Mouse (Mus musculus) kidney, postnatal 36 days (tissue): ENCODE data around the gene Pi4k2a.
"Not testable (repeated sequence)": the region's sequence is repeated elsewhere in the genome, so short reads cannot be mapped to it uniquely, and the experiment has no call there.

ENCODE experiments used
- DNase-seq, 2 experiments: peaks; one replicate each; pipeline ENCODE4 v3.0.0; 2021 to 2022; ENCODE audit warnings: mixed read lengths in 2 of 2

The Pi4k2a gene

GRCm38 (mm10) chr19:42081613-42082012 is 8.7 kb upstream of the Pi4k2a start:
- DNase-seq: not testable (repeated sequence)

DNA sequence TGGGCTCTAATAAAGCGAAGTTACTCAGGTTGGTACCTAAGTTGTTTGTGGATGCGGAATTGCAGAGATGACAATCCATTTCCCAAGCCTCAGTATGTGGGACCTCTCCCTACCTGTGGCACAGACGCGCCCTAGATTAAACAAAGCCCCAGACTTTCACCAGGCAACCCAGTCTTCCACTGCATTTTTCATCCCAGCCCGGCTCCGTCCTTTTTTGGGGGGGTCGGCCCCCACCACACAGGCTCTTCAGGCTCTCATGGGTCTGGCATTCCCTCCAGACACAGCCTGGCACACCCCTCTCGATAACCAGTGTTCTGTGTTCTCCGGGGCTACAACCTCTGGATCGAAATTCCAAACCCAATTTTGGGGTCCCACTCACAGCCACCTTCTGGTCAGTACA is 4.6 kb upstream of the Pi4k2a start:
- no peak for DNase-seq

GRCm38 (mm10) chr19:42086166-42086565 is 4.1 kb upstream of the Pi4k2a start, which contains the start of gene Morn4:
TSS of gene Morn4 (minus strand) at chr19:42086357.
- DNase-seq: peak; percentile 91 to 92

DNA sequence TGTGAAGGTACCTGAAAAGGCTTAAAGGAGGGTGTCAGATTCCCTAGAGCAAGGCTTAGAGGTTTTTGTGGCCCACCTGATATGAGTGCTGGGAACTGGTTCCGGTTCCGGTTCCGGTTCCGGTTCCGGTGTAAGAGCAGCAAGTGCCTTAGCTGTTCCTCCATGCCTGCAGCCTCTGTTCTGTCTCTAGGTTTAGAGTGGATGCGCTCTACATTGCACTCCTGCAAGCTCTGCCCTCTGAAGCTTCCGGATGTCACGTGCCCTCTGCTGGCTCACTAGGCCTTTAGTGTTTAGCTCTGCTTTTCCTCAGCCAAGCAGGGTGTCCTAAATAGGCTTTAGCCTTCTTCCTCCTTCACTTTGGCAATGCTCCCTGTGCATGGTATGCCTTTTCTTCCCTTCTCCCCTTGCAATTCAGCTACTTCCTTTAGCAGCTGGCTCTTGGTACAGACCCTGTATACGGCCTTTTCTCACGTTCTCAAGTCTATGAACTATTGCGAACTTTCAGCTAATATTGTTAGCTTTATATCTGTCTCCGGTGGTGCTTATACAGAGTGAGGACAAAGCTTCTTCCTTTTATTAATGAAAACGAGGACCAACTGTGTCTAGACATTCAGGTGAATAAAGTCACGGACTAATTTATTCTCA is 1.0 kb upstream of the Pi4k2a start:
- DNase-seq: peak; percentile 77 to 79

- peak in 1 of 2 experiments; percentile 26 for DNase-seq
Observed at GRCm38 (mm10) chr19:42090637-42091141, 419 bp downstream of the Pi4k2a start.

DNA sequence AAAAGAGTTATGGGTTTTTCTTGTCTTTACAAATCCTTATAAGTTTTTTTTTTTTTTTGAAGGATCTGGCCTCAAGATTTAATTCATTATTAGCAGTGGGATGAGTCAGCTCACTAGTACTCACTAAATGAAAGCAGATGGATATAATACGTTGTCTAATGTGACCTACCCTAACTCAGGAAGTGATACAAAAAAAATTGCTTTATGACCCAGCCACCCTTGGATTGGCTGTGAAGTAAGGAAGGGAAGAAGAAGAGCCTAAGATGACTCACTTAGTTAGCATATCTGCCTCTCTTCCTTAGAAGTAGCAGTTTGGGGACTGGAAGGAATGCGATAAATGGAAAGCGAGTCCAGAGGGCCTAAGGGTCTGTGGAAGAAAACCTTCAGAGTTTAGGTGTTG is 9.1 kb downstream of the Pi4k2a start:
- no peak for DNase-seq

GRCm38 (mm10) chr19:42104681-42105080 is 14.4 kb downstream of the Pi4k2a start:
- DNase-seq: no peak

DNA sequence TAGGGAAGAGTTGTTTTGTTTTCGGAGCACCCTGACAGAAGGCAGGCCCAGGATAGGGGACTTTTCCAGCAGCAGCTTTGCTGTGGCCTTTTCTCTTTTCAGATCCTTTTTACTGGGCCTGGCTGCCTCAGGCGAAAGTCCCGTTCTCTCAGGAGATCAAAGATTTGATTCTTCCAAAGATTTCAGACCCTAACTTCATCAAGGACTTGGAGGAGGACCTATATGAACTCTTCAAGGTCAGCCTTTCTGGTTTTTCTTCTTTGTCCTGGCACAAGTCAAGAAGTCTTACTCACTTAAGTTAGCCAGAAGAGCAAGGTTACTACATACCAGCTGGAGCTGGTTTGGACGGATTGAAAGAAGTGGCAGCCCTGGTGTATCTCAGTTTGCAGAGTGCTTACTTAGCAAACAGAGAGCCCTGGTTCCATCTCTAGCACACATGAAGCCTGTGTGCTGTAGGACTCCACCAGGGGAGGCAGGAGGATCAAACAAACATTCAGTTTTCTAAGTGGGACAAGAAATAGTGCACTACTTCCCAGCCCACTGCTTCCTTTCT is 25.6 kb downstream of the Pi4k2a start:
- DNase-seq: no peak

GRCm38 (mm10) chr19:42118142-42118541 is 27.9 kb downstream of the Pi4k2a start:
- DNase-seq: no peak

DNA sequence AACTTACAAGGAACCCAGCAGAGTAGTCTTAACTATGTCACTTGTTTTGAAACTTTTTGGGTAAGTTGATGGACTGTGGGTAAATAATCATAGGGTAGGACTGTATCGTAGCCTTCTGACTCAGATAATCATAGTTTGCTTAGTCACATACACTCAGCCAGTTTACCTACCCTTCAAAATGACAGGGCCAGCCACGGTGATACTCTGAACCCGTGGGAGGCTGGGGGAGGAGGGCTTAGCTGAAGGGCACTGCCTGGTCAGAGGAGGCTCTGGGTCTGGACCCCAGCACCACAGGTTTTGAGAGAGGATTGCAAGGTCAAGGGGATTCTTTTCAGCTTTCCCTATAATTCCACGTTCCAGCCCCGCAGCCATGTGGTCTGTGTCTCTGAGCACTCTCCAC is 28.3 kb downstream of the Pi4k2a start:
- no peak for DNase-seq

GRCm38 (mm10) chr19:42120451-42120850 is 30.2 kb downstream of the Pi4k2a start:
- no peak for DNase-seq

DNA sequence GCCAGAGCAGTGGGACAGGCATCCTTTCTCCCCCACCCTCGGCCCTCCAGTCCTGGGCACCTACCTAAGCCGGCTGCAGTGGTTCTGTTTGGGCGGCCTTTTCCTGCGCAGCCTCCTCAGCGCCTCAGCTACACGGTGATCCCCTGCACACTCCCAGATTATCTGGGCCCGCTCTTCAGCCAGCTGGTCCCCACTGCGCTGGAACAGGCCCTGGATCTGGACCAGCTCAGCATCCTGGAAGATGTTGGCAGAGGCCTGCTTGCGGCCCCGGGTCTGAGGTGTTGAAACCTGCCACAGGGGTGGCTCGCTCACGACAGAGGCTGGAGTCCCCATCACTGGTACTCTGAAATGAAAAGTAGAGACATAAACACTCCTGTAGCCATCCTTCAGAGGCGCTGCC is 34.4 kb downstream of the Pi4k2a start:
- no peak for DNase-seq

- DNase-seq: no peak
Observed at GRCm38 (mm10) chr19:42125501-42126218, 35.4 kb downstream of the Pi4k2a start.

- no peak for DNase-seq
Observed at GRCm38 (mm10) chr19:42126219-42126605, 35.9 kb downstream of the Pi4k2a start.

GRCm38 (mm10) chr19:42127024-42127423 is 36.8 kb downstream of the Pi4k2a start:
- no peak for DNase-seq

DNA sequence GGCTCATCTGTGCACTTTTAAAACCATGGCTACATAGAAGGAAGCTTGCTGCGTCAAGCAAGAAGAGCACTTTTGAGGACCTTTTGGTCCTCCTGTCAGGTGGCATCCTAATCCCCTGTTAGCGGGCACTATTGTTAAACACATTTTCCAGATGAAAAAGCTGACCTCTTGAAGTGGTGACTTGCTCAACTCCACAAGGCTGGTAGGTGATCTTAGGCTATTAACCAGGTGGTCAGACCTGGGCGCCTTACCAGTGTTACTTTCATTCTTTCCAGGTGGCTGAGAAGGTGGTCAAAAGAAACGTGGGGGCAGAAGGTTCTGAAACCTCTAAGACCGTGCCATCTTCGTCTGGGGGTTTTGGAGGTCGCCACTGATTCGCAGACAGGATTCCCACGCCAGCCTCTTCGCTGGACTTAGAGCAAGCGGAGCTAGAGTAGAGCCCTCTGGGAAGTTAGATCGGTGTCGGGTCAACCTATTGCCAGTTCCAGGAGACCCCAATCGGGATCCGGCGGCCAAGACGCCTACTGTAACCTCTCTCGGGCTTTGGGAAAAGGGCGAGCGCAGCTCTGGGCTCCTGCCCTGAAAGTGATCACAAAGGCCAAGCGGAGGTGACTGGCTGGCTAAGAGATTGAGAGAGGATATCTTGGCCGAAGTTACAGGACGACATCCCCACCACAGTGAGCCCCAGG is 37.9 kb downstream of the Pi4k2a start:
- DNase-seq: no peak

DNA sequence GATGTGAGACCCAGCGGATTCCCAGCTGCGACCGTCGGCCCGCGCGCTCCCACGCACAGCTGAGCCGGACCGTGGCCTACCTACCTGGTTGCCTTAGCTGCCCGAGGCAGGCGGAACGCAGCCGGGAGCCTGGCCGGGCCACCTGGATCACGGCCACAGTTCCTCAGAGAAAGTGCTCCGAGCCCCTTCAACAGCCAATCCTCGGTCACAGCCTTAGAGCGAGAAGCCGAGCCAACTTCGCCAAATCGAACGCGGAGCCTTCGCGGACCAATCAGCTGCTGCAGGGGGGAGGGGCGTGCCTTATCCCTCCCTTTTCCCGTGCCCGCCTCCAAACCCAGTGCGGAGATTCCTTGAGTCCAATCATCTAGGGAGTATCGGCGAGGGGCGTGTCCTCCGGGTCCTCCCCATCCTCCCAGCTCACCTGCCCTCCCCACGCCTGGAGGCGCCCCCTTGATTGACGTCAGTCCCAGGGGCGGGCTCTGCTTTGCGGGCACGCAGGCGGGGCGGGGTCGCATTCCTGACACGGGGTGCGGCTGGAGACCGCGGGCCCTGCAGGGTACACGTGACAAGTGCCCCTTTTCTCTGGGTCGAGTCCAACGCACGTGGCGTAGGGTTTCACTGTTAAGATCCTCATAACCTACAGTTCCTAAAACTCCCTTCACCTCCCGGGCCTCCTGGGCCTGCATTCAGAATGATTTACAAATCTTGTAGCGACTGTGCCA is 38.7 kb downstream of the Pi4k2a start, which contains the start of gene Avpi1:
Gene Avpi1, minus strand, starts transcription at position 273 of the 722 bp plus-strand sequence.
- peak; percentile 99 to 100 for DNase-seq

- no peak for DNase-seq
Observed at GRCm38 (mm10) chr19:42129509-42130293, 39.4 kb downstream of the Pi4k2a start.

DNA sequence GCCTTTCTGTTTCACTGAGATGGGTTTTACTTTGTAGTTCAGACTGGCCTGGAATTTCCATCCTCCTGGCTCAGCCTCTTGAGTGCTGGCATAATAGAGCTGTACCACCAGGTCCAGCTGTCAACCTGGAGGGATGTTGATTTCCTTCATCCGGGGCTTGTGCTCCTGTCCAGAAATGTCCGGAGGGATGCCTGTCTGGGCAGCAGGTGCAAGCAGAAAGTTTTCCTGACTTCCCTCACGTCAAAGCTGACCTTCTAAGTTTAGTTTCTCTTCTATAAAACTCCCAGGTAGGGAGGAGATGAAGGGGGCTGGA is 40.0 kb downstream of the Pi4k2a start:
- no peak for DNase-seq

DNA sequence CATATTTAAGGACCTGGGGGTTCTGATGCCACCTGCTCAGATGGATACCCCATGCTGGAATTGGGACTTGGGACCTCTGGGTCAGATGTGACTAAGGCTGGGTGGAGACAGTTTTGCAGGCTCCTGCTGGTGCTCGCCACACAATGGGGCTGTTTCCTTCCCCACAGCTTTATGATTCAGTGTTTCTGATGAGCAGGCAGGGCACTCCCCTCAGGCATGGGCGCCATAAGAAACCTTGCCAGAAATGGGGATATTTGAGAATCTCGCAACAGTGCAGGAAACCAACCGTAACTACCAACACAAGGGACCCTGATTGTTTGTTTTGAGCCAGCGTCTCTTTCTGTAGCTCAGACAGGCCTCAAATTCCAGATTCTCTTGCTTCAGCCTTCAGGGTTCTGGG is 40.8 kb downstream of the Pi4k2a start:
- DNase-seq: no peak

DNA sequence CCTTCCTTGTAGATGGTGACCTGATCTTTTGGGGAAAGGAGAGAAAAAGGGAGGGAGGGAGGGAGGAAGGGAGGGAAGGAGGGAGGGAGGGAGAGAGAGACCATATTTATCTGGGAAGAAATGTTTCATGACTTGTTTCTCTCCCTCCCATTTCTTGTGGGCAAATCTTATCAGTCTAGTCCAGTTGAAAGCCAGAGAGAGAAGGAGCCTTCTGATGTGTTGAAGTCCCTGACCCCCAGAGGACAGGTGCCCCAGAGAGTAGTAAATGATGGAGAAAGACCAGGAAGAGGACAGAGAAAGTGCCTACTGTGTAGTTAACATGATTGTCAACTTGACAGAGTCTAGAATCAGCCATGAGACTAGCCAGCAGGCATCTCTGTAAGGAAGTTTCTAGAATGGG is 44.8 kb downstream of the Pi4k2a start:
- DNase-seq: no peak

- DNase-seq: no peak
Observed at GRCm38 (mm10) chr19:42136126-42136525, 45.9 kb downstream of the Pi4k2a start.
